Mouse (Mus musculus) embryonic stem cell, embryonic (primary cell): ENCODE results near the gene Tmem151b.

Experiments
- CTCF ChIA-PET, 4 experiments: fragments of 300-600 bp in 2 of 4; fragments of 350-600 bp in 2 of 4; sonication (Branson Sonifier 250); formaldehyde crosslinking; loops; one replicate each; lab custom pipeline; 2022; ENCODE audit warnings: inconsistent platforms in 2 of 4; lab: Charles Lee
- POLR2A ChIA-PET, 4 experiments: fragments of 300-600 bp in 2 of 4; fragments of 350-600 bp in 2 of 4; sonication (Branson Sonifier 250); formaldehyde crosslinking; loops; one replicate each; lab custom pipeline; 2022; ENCODE audit warnings: antibody characterized with exemption in 4 of 4, inconsistent platforms in 1 of 4; lab: Charles Lee

Gene Tmem151b

DNA sequence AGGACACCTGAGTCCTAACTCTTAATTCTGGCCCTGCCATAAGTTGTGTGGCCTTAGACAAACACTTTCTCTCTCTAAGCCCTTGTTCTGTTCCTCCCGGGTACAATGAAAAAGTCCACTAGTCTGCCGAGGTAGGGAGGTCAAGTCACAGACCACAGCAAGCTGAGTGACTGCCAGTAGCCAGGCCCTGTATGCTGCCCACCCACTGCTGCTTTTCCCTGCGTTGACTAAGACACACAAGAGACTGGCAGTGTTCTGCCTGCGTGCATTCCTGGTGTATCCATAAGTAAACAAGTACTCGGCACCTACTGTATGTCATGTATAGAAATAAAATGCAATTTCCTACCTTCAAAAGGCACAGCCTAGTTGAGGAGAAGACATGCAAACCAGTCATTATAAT is 776 bp upstream of the Tmem151b start:
- POLR2A ChIA-PET: interaction anchor here in 3 of 4 experiments (0.6 to 28.4 kb wide), 18 partner anchors 18 to 128 kb away, joined by 3 to 605 read pairs (median 6); partner anchors contain the start of genes Hsp90ab1 (in 3 of the 3), Spats1 (in 2 of the 3), Aars2 (in 1 of the 3) and Tcte1 (in 1 of the 3)
- CTCF ChIA-PET: interaction anchor here in 3 of 4 experiments (0.6 to 3.8 kb wide), 29 partner anchors 12 to 521 kb away, joined by 3 to 41 read pairs (median 3); partner anchors contain the start of genes Cdc5l (in 1 of the 3) and Spats1 (in 1 of the 3)

DNA sequence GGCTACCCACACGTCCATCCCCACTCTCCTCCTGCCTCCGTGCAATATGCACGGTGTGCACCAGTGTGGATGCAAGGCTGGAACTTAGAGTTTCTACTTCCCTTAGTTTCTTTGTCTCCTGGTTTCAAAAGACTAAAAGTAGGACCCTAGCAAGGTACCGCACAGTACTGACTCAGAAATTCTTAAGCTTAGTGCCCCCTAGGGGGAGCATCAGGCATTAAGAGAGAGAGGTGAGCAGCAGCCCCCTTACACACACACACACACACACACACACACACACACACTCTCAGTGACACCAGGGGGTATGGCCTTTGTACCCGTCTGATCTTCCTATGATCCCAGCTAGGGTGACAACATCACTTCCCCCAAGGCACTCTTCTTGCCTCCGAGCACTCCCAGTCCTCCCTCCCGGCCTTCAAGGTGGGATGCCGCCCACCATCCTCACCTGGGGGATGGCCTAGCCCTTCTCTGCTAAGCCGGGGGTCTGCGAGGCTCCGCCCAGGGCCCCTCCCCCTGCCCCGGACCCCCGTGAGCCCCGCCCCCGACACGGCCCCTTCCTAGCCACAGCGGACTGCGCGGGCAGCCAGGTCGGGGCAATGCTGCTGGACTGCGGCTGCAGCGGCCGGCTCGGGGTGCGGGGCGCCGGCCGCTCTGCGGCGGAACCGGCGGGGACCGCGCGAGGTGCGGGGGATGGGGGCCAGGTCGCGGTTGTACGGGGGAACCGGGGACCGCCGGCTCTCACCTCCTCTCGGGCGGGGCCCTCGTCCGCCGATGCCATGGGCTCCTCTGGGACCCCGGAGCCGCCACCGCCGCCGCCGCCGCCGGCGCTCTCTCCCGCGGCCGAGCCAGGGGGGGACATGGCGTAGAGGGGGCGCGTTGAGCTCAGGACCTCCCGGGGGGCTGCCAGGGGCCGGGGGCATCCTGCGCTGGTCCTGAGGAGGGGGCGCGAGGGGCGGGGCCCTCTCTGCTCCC is 650 bp downstream of the Tmem151b start:
- ChIA-PET CTCF (interaction anchor here (0.6 to 3.8 kb wide), 67 partner anchors 9 to 1152 kb away, joined by 3 to 41 read pairs (median 4); partner anchors contain the start of genes Aars2 (in 1 of the 4), Cdc5l (in 1 of the 4), Hsp90ab1 (in 1 of the 4) and Slc35b2 (in 1 of the 4)), POLR2A (interaction anchor here (0.5 to 28.4 kb wide), 39 partner anchors 9 to 125 kb away, joined by 3 to 605 read pairs (median 4); partner anchors contain the start of genes Hsp90ab1 (in 3 of the 4), Slc35b2 (in 2 of the 4), Spats1 (in 2 of the 4) and Aars2 (in 1 of the 4))

DNA sequence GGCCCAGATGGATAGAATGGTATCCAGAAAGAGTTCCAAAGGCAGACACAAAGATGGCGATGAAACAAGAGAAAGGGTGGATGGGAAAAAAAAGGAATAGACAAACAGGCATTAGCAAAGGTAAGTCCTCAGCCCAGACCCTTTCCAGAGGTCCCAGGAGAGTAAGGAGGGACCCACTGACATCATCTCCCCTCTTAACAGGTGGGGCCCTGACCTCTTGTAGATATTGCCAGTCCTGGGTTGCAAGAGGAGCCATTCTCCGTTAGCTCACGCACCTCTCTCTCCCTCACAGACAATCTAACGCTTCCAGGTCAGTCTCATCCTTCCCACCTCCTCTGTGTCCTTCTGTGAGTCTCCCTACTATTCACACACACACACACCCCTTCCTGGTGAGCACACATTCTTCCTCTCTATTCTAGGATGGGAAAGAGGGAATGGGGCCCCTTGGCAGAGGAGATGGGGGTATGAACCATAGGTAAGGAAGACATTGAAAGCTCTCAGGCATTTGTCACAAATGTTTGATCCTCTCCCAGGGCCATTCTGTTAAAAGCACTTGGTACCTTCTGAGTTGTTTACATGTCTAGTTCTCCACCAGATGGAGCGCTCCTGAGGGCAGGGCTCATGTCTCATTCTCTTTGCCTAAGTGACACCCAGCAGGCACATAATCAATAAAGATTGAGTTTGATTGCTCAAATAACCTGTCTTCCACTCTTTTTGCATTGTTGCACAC is 1.9 kb downstream of the Tmem151b start:
- ChIA-PET CTCF (interaction anchor here in 3 of 4 experiments (0.7 to 3.8 kb wide), 19 partner anchors 14 to 932 kb away, joined by 3 to 41 read pairs (median 6); partner anchors contain the start of gene Spats1 (in 1 of the 3)), POLR2A (interaction anchor here in 3 of 4 experiments (1.0 to 28.4 kb wide), 16 partner anchors 11 to 119 kb away, joined by 3 to 605 read pairs (median 6); partner anchors contain the start of genes Hsp90ab1 (in 3 of the 3) and Spats1 (in 1 of the 3))

DNA sequence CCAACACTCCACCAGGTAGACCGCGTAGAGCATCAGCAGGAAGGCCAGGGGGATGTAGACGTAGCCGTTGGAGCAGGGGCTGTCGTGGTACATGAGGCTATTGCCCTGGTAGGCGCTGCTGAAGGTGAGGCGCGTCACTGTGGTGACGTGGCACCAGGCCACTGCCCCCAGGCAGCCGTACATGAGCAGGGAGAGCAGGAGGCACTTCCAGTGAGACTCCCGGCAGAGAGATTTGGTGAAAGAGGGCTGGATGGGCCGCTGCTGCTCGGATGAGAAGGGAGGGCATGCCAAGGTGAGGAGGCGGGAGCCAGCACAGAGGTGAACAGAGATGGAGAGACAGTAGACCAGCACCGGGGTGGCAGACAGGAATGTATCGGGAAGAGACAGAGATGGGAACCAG is 2.5 kb downstream of the Tmem151b start:
- CTCF ChIA-PET: no interaction called here
- POLR2A ChIA-PET: interaction anchor here in 2 of 4 experiments (1.0 to 4.9 kb wide), 6 partner anchors 14 to 139 kb away, joined by 3 to 35 read pairs (median 9); partner anchors contain the start of genes Hsp90ab1 (in 1 of the 2), Mrpl14 (in 1 of the 2), Slc35b2 (in 1 of the 2) and Tmem63b (in 1 of the 2)

DNA sequence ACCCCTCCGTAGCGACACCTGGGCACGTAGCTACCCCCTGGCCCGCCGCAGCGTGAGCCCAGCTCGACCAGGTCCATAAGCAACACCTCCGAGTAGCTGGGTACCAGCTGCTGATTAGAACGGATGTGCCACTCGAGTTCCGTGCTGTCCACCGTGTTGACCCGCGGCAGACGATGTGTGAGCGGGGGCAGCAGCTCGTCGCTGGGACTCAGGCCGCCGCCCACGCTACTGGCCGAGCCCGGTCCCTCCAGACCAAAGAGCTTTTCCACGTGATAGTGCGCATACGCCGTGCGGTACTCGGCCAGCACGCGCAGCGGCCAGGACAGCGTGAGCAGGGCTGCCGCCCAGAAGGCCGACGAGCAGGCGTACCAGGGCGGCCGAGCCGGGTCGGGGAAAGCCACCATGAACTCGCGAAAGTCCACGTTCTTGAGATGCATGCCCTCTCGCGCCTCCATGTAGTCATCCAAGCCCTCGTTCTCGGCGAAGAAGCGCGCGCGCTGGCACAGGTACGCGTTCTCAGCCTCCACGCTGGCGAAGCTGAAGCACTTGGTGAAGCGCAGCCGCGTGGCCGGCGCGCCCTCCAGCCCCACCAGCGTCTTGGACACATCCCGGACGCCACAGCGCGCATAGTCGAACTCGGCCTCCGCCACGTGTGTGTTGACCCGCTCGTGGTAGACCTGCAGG is 4.1 kb downstream of the Tmem151b start:
- CTCF ChIA-PET: interaction anchor here (0.6 to 3.2 kb wide), 16 partner anchors 19 to 140 kb away, joined by 3 to 17 read pairs (median 4); partner anchors contain the start of genes Aars2 (in 2 of the 4) and Tcte1 (in 1 of the 4)
- POLR2A ChIA-PET: interaction anchor here (0.6 to 4.9 kb wide), 35 partner anchors 9 to 423 kb away, joined by 3 to 35 read pairs (median 5); partner anchors contain the start of genes Hsp90ab1 (in 3 of the 4), Nfkbie (in 3 of the 4), Aars2 (in 2 of the 4) and Slc35b2 (in 2 of the 4)

DNA sequence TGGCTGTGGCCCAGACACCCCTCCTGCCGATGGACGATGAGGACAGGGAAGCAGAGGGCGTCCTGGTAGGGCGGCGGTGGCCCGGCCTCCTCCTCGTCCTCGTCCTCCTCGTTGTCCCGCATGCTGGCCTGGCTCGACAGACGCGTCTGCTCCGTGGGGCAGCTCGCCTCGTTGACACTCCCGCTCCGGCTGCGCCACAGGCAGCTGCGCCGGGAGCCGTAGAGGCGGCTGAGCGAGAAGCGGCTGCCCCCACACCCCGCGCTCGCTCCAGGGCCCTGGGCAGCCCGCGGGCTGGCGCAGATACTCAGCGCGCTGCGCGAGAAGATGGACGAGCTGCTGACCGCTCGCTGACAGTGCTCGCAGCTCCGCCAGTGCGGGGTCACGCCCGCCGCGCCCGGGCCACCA is 4.6 kb downstream of the Tmem151b start:
- ChIA-PET CTCF (interaction anchor here (0.6 to 3.2 kb wide), 16 partner anchors 18 to 447 kb away, joined by 3 to 17 read pairs (median 4); partner anchors contain the start of genes Aars2 (in 2 of the 4) and Tcte1 (in 1 of the 4)), POLR2A (interaction anchor here (0.6 to 4.9 kb wide), 33 partner anchors 10 to 117 kb away, joined by 3 to 35 read pairs (median 5); partner anchors contain the start of genes Hsp90ab1 (in 3 of the 4), Nfkbie (in 3 of the 4), Aars2 (in 2 of the 4) and Slc35b2 (in 2 of the 4))

DNA sequence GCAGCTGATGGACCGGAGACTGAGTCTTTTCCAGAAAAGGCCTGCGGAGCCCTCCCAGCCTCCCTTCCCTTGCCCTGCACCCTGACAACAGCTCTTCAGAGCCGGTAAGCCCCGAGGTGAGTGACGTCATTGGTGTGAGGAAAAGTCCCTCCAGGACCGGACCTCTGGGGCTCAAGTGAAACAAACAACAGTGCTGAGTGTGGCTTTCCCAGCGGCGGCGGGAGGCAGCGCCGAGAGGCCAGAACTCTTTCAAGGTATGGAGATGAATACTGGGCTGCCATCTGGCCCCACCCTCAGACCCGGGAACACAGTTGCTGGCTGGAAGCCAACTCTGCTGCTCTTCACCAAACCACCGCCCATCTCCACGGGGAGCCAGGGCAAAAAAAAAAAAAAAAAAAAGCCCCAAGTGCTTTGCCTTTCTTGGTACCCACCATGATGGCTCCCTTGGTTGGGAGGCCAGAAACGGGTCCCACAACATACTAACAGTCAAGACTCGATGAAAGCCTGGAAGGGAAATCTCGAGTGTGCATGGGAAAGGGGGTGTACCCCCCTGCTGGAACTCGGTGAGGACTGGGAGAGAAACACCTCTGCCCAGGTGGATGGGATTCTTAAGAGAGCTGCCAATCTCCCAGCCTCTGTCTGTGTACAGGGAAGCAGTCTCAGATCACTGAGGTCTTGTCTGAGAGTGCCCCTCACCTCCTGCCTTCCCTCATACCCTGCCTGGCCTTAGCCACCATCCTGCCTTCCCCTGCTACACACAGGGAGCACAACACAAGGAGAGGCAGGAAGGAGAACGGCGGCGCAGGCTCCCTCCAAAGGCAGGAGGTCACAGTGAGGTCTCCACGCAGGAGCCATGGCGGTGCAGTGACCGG is 5.2 kb downstream of the Tmem151b start:
- ChIA-PET POLR2A (interaction anchor here (0.6 to 4.9 kb wide), 46 partner anchors 9 to 118 kb away, joined by 3 to 35 read pairs (median 4); partner anchors contain the start of genes Aars2 (in 3 of the 4), Hsp90ab1 (in 3 of the 4), Nfkbie (in 3 of the 4) and Slc35b2 (in 2 of the 4)), CTCF (interaction anchor here (0.5 to 3.2 kb wide), 22 partner anchors 21 to 447 kb away, joined by 3 to 17 read pairs (median 4); partner anchors contain the start of genes Aars2 (in 3 of the 4) and Tcte1 (in 1 of the 4))

DNA sequence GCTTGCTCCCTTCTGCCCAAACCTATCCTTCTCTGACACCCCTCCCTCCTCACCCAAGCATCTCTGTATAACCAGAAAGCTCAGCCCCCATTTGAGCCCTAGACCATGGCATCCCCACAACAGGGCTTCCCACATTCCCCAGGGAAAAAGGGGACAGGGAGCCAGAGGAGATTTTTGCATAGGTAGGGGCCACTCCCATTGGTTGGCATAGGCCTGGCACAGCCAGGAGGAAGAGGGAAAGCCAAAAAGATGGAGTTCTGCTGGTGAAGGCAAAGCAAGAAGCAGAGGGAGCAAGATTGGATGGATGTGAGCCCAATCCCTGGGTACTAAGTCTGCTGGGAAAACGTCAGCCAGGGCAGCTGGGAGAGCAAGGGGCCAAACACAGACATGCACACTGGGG is 6.4 kb downstream of the Tmem151b start:
- ChIA-PET POLR2A (interaction anchor here (0.6 to 4.9 kb wide), 28 partner anchors 8 to 756 kb away, joined by 3 to 35 read pairs (median 4); partner anchors contain the start of genes Aars2 (in 3 of the 4), Tcte1 (in 2 of the 4), Cdc5l (in 1 of the 4) and Hsp90ab1 (in 1 of the 4)), CTCF (interaction anchor here (0.6 to 3.2 kb wide), 16 partner anchors 9 to 1344 kb away, joined by 3 to 17 read pairs (median 5); partner anchors contain the start of genes Aars2 (in 2 of the 4) and Tcte1 (in 1 of the 4))

DNA sequence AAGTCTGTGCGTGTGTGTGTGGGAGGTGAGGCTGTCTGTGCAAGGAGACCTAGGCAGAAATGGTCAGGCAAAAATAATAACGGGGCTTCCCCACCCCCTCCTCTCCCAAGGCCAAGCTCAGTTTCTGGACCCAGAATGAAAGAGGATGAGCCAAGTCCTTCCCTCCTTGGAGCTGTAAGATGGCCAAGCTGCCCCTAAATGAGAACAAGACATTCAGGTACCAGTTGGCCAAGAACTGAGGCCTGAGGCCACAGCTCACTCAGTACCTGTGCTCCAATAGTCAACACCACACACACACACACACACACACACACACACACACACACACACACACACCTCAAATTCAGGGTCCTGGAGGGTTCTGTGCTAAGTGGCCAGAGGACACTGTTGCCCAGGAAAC is 6.8 kb downstream of the Tmem151b start:
- ChIA-PET CTCF (interaction anchor here (0.5 to 3.2 kb wide), 11 partner anchors 8 to 1344 kb away, joined by 3 to 17 read pairs (median 5); partner anchors contain the start of gene Tcte1 (in 1 of the 4)), POLR2A (interaction anchor here (0.6 to 4.9 kb wide), 16 partner anchors 12 to 755 kb away, joined by 3 to 35 read pairs (median 6); partner anchors contain the start of genes Aars2 (in 3 of the 4), Cdc5l (in 1 of the 4), Hsp90ab1 (in 1 of the 4) and Slc35b2 (in 1 of the 4))

DNA sequence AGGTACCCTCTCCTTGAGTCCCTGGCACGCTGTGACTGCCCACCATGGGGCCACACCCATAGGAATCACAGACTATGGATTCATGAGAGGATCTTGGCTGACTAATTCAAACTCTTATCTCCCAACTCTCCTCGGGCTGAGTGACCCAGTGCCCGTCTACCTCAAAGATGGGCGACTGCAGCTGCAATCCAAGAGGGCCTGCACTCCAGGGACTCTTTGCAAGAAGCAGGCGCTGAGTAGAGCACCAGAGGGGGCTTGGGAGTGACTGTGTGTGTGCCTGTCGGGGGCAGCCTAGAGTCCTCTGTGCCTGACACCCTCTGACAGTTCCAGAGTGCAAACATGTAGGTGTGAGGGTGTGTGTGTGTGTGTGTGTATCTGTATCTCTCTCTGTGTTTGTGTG is 7.3 kb downstream of the Tmem151b start:
- CTCF ChIA-PET: interaction anchor here in 3 of 4 experiments (0.5 to 3.2 kb wide), 4 partner anchors 23 to 62 kb away, joined by 3 to 17 read pairs (median 8); no protein-coding TSS in a partner anchor
- POLR2A ChIA-PET: interaction anchor here in 2 of 4 experiments (0.6 to 4.9 kb wide), 10 partner anchors 18 to 109 kb away, joined by 3 to 35 read pairs (median 6); partner anchors contain the start of genes Aars2 (in 2 of the 2), Cdc5l (in 1 of the 2), Slc35b2 (in 1 of the 2) and Spats1 (in 1 of the 2)

DNA sequence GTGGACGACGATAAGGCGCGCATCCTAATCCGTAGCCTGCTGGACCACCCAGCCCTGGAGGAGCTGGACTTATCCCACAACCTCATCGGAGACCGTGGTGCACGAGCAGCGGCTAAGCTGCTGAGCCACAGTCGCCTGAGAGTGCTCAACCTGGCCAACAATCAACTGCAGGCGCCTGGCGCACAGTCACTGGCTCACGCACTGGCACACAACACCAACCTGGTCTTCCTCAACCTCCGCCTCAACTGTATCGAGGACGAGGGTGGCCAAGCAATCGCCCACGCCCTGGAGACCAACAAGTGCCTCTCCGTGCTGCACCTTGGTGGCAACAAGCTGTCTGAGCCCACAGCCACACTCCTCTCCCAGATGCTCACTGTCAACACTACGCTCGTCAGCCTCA is 9.8 kb downstream of the Tmem151b start:
- CTCF ChIA-PET: interaction anchor here in 3 of 4 experiments (0.5 to 1.1 kb wide), 4 partner anchors 12 to 70 kb away, joined by 3 to 7 read pairs (median 3); partner anchors contain the start of gene Aars2 (in 1 of the 3)

DNA sequence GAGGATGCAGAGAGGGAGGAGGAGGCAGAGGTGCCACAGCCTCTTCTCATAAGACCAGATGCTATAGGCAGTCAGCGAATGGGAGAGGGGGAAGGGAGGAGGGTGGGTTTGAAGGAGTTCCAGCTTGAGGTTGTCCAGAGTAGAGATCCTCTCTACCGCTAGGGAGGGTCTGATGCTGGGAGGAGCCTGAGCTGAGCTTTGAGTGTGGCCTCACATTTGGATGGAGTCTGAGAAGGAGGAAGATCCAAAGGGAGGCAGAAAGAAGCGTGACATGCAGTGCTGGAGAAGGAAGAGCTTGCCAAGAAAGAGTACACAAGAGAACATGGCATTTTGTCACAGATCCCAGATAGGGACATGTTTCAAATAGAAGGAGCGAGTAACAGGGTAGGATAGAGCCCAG is 11.1 kb downstream of the Tmem151b start:
- POLR2A ChIA-PET: interaction anchor here (0.6 to 3.2 kb wide), 11 partner anchors 8 to 45 kb away, joined by 3 to 11 read pairs (median 6); partner anchors contain the start of gene Aars2 (in 1 of the 4)
- CTCF ChIA-PET: interaction anchor here in 3 of 4 experiments (0.5 to 1.1 kb wide), 5 partner anchors 10 to 43 kb away, joined by 3 to 5 read pairs (median 4); partner anchors contain the start of gene Aars2 (in 2 of the 3)

More for the DNA sequence above, 9.8 kb downstream of the Tmem151b start:
- POLR2A ChIA-PET: interaction anchor here in 2 of 4 experiments (0.6 to 3.2 kb wide), 17 partner anchors 9 to 59 kb away, joined by 3 to 11 read pairs (median 5); partner anchors contain the start of genes Tcte1 (in 2 of the 2), Aars2 (in 1 of the 2), Hsp90ab1 (in 1 of the 2) and Tmem151b (in 1 of the 2)

DNA sequence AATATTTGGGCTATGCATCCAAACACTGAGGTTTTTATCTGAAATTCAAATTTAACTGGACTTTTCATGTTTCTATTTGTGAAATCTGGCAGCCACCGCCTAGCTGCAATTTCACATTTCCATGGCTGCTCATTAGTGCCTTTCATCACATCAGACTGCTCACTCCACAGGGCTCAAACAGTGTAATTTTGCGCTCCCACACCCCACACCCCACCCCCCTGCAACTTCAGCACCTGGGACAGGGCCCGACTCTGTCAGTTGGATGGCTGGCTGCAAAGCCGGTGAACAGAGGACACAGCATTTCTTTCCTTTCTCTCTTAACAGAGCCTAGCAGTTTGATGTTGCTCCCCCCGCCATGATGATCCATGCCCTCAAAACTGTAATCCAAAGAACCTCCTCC is 13.2 kb downstream of the Tmem151b start:
- ChIA-PET CTCF (interaction anchor here in 2 of 4 experiments (1.2 to 2.3 kb wide), 3 partner anchors 13 to 30 kb away, joined by 3 to 10 read pairs (median 3); partner anchors contain the start of genes Tmem151b (in 2 of the 2) and Aars2 (in 1 of the 2)), POLR2A (interaction anchor here in 2 of 4 experiments (0.8 to 2.2 kb wide), 10 partner anchors 8 to 37 kb away, joined by 3 to 15 read pairs (median 4); partner anchors contain the start of genes Aars2 (in 2 of the 2), Tcte1 (in 2 of the 2) and Hsp90ab1 (in 1 of the 2))
